15 mouse cellular contexts compared by ENCODE assay signal in genomic region chr5:47751907-47752306, GRCm38 (mm10).
"Had no signal": no experiment of that assay in that cellular context is flagged by ENCODE, and none has a peak within 500 bp of the region (broad histone marks: within the 10 kb centered on the region; RNA-seq: fewer than 3 reads in every experiment).

No protein-coding gene starts in this region.

- DNase-seq: right cerebral cortex, adult 18-20 months; right cerebral cortex, postnatal 14 days; right cerebral cortex, postnatal 25 days; right cerebral cortex, postnatal 4 days; spleen, adult 18-20 months; thymus, adult 18-20 months; thymus, adult 2 months; thymus, postnatal 14 days; thymus, postnatal 25 days; thymus, postnatal 36 days; thymus, postnatal 4 days had no signal

- H3K9me3 ChIP-seq: neural tube, embryonic 13.5 days; neural tube, embryonic 15.5 days; stomach, embryonic 15.5 days had no signal

- H3K27me3 ChIP-seq: neural tube, embryonic 13.5 days; neural tube, embryonic 15.5 days; stomach, embryonic 15.5 days had no signal

- H3K4me1 ChIP-seq: neural tube, embryonic 13.5 days; neural tube, embryonic 15.5 days; stomach, embryonic 15.5 days had no signal

- H3K9ac ChIP-seq: neural tube, embryonic 13.5 days; neural tube, embryonic 15.5 days; stomach, embryonic 15.5 days had no signal

- H3K36me3 ChIP-seq: neural tube, embryonic 13.5 days; neural tube, embryonic 15.5 days; stomach, embryonic 15.5 days had no signal

- H3K27ac ChIP-seq: neural tube, embryonic 13.5 days; neural tube, embryonic 15.5 days; stomach, embryonic 15.5 days; stomach, postnatal 0 days had no signal

- H3K4me3 ChIP-seq: neural tube, embryonic 13.5 days; neural tube, embryonic 15.5 days; stomach, embryonic 15.5 days had no signal

- H3K4me2 ChIP-seq: neural tube, embryonic 13.5 days; neural tube, embryonic 15.5 days; stomach, embryonic 15.5 days had no signal
